Mouse (Mus musculus) adrenal gland, postnatal 10 days (tissue): Measurements from ENCODE around the gene Coro2a. TPM values are rescaled to one million over a fixed set of nuclear protein-coding genes. Genes with fewer than 3 reads are reported as not detected.
"Not testable (repeated sequence)": the region's sequence is repeated elsewhere in the genome, so short reads cannot be mapped to it uniquely, and the experiment has no call there.

Experiments used
- DNase-seq: peaks from one replicate; pipeline ENCODE4 v3.0.0; 2021; ENCODE audit warnings: mixed read lengths
- total RNA-seq, 2 experiments: library from RNA; stranded (reverse); gene quantifications; 2 replicates each; pipeline ENCODE4 v1.2.3; 2021

Coro2a gene
- total RNA-seq, 2 experiments from 2014 or later = 3.0 to 4.3 TPM

DNA sequence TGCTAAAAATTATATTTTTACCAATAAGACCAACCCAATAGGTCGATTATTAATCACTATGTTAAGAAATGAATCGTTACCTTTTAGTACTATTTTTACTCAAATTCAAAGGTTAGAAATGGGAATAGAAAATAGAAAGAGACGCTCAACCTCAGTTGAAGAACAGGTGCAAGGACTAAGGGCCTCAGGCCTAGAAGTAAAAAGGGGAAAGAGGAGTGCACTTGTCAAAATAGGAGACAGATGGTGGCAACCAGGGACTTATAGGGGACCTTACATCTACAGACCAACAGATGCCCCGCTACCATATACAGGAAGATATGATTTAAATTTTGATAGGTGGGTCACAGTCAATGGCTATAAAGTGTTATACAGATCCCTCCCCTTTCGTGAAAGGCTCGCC lies 17.9 kb downstream of the Coro2a start:
- not testable (repeated sequence) for DNase-seq

DNA sequence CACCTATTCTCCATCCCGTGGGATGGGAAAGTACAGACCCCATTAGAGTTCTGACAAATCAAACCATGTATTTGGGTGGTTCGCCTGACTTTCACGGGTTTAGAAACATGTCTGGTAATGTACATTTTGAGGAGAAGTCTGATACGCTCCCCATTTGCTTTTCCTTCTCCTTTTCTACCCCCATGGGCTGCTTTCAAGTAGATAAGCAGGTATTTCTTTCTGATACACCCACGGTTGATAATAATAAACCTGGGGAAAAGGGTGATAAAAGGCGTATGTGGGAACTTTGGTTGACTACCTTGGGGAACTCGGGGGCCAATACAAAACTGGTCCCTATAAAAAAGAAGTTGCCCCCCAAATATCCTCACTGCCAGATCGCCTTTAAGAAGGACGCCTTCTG lies 20.0 kb downstream of the Coro2a start:
- not testable (repeated sequence) for DNase-seq

DNA sequence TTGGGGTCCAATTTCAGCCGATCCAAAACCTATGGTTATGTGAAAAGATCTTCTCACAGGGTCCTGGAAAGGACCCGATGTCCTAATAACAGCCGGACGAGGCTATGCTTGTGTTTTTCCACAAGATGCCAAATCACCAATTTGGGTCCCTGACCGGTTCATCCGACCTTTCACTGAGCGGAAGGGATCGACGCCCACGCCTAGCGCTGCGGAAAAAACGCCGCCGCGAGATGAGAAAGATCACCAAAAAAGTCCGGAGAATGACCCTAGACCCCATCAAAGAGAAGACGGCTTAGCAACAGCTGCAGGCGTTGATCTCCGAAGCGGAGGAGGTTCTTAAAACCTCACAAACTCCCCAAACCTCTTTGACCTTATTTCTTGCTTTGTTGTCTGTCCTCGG lies 20.4 kb downstream of the Coro2a start:
- not testable (repeated sequence) for DNase-seq

DNA sequence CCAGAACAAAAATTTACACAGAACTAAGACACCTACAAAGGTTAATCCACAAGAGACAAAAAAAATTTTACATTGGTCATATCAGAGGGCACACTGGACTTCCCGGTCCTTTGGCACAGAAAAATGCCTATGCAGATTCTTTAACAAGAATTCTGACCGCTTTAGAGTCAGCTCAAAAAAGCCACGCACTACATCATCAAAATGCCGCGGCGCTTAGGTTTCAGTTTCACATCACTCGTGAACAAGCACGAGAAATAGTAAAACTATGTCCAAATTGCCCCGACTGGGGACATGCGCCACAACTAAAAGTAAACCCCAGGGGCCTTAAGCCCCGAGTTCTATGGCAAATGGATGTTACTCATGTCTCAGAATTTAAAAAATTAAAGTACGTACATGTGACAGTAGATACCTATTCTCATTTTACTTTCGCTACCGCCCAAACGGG lies 21.2 kb downstream of the Coro2a start:
- DNase-seq = not testable (repeated sequence)

DNA sequence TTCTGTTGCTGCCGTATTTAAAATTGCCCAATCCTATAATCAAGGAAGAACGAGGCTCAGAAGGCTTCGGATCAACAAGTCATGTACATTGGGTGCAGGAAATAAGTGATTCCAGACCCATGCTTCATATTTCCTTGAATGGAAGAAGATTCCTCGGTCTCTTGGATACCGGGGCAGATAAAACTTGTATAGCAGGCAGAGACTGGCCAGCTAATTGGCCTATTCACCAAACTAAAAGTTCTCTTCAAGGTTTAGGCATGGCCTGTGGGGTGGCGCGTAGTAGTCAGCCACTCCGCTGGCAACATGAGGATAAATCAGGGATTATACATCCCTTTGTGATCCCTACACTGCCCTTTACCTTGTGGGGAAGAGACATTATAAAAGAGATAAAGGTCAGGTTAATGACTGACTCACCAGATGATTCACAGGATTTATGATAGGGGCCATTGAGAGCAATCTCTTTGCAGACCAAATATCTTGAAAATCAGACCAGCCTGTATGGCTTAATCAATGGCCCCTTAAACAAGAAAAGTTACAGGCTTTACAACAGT lies 23.1 kb downstream of the Coro2a start:
- not testable (repeated sequence) for DNase-seq

DNA sequence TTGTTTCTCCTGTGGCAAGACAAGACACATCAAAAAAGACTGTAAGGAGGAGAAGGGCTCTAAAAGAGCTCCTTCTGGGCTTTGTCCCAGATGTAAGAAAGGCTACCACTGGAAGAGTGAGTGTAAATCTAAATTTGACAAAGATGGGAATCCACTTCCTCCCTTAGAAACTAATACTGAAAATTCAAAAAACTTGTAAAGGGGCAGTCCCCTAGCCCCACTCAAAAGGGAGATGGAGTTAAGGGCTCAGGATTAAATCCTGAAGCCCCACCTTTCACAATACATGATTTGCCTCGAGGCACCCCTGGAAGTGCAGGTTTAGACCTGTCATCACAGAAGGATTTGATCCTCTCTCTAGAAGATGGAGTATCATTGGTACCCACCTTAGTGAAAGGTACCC lies 23.8 kb downstream of the Coro2a start:
- DNase-seq = no peak

DNA sequence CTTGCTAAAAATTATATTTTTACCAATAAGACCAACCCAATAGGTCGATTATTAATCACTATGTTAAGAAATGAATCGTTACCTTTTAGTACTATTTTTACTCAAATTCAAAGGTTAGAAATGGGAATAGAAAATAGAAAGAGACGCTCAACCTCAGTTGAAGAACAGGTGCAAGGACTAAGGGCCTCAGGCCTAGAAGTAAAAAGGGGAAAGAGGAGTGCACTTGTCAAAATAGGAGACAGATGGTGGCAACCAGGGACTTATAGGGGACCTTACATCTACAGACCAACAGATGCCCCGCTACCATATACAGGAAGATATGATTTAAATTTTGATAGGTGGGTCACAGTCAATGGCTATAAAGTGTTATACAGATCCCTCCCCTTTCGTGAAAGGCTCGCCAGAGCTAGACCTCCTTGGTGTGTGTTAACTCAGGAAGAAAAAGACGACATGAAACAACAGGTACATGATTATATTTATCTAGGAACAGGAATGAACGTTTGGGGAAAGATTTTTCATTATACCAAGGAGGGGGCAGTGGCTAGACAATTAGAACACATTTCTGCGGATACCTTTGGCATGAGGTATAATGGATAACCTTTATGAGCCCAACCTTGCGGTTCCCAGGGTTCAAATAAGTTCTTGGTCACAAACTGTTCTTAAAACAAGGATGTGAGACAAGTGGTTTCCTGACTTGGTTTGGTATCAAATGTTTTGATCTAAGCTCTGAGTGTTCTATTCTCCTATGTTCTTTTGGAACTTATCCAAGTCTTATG lies 26.3 kb downstream of the Coro2a start:
- not testable (repeated sequence) for DNase-seq

DNA sequence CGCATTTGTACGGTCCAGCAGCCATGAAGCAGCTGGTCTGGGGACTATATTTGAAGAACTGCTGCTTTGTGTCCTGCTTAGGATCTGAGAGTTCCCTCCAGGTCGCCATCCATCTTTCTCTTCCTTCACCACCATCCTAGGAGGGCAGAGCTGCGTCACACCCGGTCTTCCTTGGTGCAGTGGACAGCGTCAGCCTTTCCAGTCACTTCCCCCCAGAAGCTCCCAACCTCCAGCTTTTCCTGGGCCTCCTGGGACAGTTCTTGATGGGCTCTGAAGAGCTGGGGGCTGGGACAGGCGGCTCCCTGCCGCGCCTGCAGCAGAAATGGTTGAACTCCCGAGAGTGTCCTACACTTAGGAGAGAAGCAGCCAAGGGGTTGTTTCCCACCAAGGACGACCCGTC lies 27.2 kb downstream of the Coro2a start:
- DNase-seq = no peak

DNA sequence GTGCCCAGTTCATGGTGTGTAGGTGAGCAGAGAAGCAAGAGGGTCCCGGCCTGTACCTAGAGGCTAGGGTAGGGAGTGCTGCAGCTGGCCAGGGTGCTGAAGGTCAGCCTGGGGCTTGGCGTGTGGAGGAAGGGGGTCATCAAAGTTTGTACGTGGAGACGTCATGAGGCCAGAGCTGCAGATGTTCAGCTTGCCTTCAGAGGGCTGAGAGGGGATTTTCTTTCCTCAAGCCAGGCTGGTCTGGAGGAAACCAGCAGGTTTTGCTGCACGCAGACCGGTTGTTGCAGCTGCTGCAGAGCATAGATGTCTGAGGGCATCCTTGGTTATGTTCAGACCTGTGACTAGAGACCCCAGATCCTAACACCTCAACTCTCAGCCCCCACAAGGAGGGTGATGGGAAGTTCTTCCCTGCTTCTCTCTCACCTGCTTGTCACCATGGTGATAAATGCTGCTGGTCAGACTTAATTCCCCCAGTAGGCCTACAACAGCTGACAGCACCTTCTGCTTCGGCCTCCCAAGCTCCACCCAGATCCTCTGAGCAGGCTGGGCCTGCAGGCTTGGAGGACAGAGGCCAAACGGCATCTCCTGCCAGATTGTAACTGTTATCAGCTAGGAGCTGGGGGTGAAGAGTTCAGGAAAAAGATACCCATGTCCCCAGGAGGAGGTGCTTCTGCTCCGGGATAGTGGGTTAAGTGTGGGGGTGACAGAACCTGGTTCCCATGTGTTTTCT lies 27.8 kb downstream of the Coro2a start:
- no peak for DNase-seq

DNA sequence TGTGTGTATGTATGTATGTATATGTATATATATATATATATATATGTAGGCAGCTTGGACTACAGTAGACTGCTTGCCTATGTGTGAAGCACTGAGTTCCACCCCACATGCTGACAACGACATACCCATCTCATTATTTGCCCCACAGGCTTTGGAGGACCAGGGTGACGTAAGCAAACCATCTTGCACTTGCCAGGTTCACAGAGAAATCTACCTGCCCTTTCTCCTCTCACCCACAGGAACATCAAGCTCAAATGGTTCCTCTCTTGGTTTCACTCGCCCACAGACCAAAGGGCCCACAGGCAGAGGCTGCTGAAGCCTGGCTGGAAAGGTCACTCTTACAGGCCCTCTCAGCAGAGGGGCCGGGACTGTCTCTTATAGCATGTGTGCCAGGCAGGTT lies 29.4 kb downstream of the Coro2a start:
- no peak for DNase-seq

DNA sequence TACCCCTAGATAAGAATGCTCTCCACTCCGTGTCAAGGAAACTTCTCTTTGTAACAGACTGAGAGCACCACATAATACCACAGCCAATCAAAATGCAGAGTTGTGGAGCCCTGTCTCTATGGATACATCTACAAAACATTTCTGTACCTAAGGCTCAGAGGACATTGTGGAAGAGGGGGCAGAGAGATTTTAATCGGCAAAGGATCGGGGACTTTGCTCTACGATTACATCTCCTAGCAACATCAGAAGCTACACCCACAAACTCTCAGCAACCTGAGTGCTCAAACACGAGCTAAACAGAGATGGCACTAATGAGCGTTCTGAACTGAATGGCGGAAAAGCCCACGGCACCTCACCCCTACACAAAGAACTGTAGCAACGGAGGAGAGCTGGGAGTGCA lies 30.3 kb downstream of the Coro2a start:
- DNase-seq = no peak

DNA sequence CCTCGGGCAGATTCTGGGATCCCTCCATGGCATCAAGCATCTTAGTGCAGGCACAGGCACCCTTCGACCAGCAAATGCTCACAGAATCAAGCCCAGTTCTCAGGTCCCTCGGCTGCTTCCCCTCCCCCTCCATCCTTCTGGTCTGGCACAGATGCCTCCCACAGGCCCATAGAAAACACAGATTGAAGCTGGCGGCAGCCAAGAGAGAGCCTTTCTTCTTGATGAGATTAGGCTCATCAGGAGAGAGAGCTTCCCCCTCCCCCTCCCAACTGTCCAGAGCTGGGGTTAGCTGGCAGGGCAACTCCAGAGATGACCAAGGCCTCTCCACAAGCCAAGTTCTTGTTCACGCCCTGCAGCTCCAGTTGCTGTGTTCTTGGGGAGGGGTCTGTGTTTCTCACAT lies 32.3 kb downstream of the Coro2a start:
- DNase-seq = no peak

DNA sequence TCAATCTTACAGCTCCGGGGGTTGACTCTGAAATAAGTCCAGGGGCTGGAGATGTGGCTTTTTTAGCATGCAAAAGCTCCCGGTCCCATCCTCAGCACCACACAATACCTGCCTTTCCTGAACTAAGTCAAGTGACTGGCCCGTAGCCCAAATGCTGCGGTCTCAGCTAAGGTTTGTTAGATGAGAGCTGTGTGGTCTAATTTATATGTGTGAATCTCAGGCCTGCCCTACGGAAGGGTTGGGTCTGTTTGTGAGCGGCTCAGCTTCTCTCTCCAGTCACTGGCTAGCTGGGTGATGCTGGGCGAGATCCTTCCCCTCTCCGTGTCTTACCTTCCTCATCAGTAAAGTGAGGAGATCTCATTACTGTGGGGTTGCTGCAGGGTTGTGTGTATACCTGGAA lies 33.8 kb downstream of the Coro2a start:
- DNase-seq = no peak

DNA sequence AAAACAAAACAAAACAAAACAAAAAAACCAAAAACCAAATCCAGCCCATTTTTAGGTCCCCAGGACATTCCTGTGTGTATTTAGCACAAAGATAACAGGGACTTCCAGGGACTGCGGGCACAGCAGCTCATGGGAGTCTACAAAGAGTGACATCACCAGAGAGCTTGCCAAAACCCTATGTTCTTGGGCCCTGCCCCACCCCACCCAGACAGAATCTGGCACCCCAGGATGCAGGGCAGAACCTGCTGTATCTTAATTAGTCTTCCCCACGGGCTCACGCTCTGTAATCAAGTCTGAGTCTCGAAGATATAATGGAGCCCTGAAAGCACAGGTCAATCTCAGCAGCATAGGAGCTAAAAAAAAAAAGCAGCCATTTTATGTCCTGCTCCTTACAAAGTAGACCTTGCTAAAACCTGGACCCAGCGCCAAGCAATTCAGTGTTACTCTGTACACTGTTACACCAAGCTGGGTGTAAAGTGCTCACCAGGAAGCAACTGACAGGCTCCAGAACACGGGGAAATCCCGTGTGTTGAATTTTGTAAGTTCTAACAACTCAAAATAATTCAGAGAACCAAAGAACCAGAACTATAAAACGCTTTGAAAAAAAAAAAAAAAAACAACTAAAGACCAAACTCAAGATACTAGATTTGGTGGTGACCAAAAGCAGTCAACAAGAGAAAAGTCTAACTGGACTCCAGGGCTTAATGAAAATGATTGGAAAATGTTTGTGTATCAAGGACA lies 34.9 kb downstream of the Coro2a start:
- DNase-seq = no peak

DNA sequence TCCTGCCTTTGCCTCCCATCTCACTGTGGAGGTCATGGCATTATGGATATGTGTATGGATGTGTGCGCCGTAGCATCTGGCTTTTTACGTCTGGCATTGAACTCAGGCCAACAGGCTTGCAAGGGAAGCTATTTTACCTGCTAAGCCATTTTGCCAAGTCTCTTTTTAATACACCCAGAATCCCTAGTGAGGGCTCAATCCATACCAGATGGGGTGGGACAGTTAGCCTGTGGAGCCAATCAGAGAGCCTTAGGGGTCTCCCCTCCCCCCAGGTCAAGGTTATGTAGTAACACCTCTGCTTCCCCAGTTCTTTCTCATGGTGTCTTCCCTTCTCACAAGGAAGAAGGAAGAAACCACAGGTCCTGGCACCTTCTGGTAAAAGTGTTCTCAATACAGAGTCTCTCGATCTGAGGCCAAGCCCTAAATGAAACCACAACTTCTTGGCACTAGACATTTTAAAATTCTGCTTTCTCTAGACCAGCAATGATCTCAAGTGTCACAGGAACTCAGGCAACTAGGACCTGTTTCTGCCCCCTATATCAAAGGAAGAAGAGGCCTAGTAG lies 36.5 kb downstream of the Coro2a start:
- DNase-seq = no peak

DNA sequence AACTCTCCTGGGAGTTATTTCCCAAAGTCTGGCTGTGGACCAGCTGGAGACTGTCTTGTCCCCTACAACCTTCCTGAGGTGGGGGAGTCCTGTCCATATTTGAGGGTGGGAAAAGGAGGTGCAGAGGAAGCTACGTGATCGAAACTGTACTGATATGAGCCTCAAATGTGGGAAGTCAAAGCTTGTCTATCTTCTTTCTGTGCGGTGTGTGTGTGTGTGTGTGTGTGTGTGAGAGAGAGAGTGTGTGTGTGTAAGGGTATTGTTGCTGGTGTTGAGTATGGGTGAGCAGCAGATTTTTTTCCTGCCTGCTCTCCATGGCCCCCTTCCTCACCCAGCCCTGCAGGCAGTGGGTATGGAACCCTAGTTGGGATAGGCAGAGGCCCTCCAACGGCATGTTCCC lies 37.8 kb downstream of the Coro2a start:
- no peak for DNase-seq

DNA sequence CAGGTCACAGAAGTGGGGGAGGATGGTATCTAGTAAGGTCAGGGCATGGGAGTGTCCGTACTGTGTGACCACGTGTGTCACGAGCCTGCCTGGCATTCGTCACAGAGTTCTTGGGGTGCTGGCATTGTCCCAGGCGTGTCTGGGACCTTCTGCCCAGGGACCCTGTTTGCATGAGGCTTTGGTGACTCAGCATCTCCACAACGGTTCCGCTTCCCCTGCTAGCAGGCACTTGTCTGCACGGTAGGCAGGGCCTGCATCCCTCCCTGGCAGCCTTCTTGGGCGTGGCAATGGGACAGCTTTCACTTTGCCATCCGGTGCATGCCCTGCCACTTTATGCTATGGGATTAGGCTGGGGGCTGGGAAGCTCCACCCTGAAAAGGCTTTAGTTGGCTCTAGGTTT lies 38.2 kb downstream of the Coro2a start:
- peak; percentile 62 for DNase-seq

DNA sequence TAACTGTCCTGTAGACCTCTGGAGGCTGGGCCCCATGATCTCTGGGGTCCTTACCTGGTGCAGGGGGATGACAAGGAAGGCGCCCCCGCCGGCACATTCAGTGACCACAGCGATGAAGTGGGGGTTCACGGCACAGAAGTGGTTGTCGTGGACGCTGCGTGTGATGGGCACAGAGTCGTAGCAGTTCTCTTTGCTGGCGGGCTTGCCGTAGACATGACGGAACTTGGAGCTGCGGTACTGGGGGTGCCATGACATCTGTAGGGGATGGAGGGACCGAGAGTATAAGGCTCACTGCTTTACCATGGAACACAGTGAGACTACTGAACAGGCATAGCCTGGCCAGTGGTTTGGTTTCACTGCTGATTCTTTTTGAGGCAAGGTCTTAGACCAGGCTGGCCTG lies 39.2 kb downstream of the Coro2a start:
- DNase-seq = no peak

DNA sequence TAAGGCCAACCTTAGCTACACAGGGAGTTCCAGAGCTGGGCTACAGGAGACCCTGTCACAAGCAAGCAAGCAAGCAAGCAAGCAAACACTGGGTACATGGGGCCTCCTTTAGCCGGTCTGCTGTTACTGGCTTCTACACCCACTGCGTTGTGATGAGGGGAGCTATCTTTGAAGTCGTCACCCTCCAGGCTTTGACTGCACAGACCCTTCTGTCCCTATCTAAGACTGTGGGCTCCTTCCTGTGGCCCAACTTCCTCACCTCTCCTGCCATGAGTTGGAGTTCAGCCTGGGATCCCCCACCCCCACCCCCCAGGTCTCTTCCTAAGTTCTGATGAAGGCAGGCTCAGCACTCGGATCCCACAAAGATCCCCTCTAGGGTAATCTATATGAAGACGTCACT lies 40.0 kb downstream of the Coro2a start:
- no peak for DNase-seq

DNA sequence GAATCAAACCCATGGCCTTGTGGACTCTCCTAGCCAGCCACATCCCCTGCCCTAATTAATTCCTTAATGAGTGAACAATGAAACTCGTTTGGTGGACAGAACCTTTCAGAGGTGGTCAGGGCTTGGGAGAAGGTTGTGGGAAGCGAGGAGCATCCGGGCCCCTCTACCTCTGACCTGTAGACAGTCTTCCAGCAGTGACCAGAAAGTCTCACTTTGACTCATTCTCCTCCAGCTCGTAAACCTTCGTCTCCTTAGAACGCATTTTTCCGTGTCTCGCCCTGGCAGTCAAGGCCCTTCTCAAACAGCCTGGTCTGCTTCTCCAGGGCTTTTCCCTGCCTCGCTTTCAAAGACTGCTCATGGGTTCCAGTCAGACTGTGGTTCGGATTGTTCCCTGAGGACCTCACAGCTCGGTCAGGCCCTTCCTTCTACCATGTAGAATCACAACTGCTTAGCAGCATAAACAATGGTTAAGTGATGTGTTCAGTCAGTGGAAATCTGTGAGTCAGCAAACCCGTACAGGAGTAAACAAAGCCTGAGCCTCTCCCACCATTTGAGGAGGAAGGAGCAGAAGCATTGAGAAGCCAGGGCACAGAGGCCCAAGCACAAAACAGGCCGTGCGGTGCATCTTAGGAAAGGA lies 41.8 kb downstream of the Coro2a start:
- no peak for DNase-seq

DNA sequence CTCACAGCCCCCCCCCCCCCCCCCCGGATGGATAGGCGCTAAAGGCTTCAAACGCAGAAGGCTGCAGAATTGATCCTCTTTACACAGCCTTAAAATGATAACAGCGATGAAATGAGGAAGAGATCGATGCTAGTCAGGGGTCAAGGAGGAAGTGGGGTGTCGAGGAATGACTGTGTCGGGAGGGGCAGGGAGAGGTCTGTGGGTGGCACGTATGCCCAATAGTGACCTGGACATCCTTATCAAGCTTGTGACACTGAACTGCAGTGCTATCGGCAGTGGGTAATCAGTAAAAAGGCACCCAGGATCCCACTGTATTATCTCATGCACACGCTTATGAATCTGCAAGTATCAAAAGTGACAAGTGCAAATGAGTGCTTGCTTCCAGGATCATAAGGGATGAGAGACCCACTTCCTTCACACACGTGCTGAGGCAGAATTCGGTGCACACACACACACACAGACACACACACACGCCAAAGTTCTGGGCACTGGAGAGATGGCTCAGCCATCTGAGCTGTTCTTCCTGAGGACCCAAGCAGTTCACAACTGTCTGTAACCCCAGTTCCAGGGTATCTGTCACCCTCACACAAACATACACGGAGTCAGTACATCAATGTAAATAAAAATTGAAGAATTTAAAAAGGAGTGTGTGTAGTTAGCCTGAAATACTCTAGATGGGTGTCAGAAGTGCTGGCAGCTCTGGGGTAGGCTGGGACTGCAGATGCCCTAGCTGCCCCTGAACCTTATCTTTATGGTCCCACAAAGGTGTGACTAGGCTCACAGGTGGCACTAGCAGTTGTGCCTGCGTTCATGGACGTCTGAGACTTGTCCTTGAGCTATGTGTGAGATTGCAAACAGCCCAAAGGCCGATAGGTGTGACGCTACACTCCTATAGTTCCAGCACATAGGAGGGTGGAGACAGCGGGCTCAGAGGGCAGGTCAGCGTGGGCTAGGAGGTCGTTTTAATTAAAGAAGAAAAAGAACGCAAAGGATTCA lies 43.0 kb downstream of the Coro2a start:
- DNase-seq = no peak
